ENCODE assay signal across 15 mouse cellular contexts in genomic region chr10:28087341-28087740, GRCm38 (mm10). TPM values are rescaled to one million over a fixed set of nuclear protein-coding genes. Genes with fewer than 3 reads are reported as not detected.
DNase-seq lines count a peak whose midpoint lies in the region; ATAC-seq lines count a peak whose summit lies in the region.
"Had no signal": no experiment of that assay in that cellular context is flagged by ENCODE, and none has a peak within 500 bp of the region (broad histone marks: within the 10 kb centered on the region; RNA-seq: fewer than 3 reads in every experiment).

No protein-coding gene starts in this region.

- H3K4me1 ChIP-seq in lung, embryonic 16.5 days (replicated peaks; ENCODE audit: control insufficient read depth, insufficient read depth, low read length) = no peaks in the 10 kb centered on the region
- H3K4me1 ChIP-seq: embryonic facial prominence, embryonic 15.5 days; lung, embryonic 15.5 days had no signal

- H3K36me3 ChIP-seq in lung, embryonic 16.5 days (ENCODE audit: control insufficient read depth, insufficient read depth, low read length) = no peaks in the 10 kb centered on the region
- H3K36me3 ChIP-seq: embryonic facial prominence, embryonic 15.5 days; lung, embryonic 15.5 days; neural tube, embryonic 13.5 days had no signal

- 50% methylated on average over 6 of the region's 6 CpGs for WGBS in lung, embryonic 16.5 days

- H3K27ac ChIP-seq in lung, embryonic 16.5 days (ENCODE audit: low read length) = no peak overlapping the region
- H3K27ac ChIP-seq: embryonic facial prominence, embryonic 15.5 days; hindbrain, postnatal 0 days; lung, embryonic 15.5 days; neural tube, embryonic 13.5 days had no signal

- no peak overlapping the region for H3K4me2 ChIP-seq in lung, embryonic 16.5 days (ENCODE audit: low read depth, low read length)
- H3K4me2 ChIP-seq: embryonic facial prominence, embryonic 15.5 days; lung, embryonic 15.5 days; neural tube, embryonic 13.5 days had no signal

- H3K9ac ChIP-seq in lung, embryonic 16.5 days (ENCODE audit: low read length) = no peak overlapping the region
- H3K9ac ChIP-seq: embryonic facial prominence, embryonic 15.5 days; lung, embryonic 15.5 days; neural tube, embryonic 13.5 days had no signal

- peak; percentile 7 for DNase-seq in adrenal gland, postnatal 10 days
- DNase-seq in adrenal gland, adult 18-20 months (ENCODE audit: low spot score in 2 of 2) = no peak
- no peak for DNase-seq in lung, postnatal 14 days
- DNase-seq in kidney, postnatal 14 days = peak; percentile 30
- DNase-seq in layer of hippocampus, postnatal 36 days = no peak
- DNase-seq in layer of hippocampus, postnatal 10 days (ENCODE audit: low spot score in 2 of 2) = no peak
- DNase-seq in retina, postnatal 1 day = no peak
- DNase-seq: B cell, adult 2 months had no signal

- no peak overlapping the region for H3K4me3 ChIP-seq in lung, embryonic 16.5 days (ENCODE audit: low read length)
- H3K4me3 ChIP-seq: embryonic facial prominence, embryonic 15.5 days; lung, embryonic 15.5 days; neural tube, embryonic 13.5 days had no signal

- no peaks in the 10 kb centered on the region for H3K9me3 ChIP-seq in lung, embryonic 16.5 days (ENCODE audit: control insufficient read depth, low read length)
- H3K9me3 ChIP-seq: embryonic facial prominence, embryonic 15.5 days; lung, embryonic 15.5 days; neural tube, embryonic 13.5 days had no signal

- peak; percentile 41; the same call in 1 of the 2 replicates for ATAC-seq in lung, embryonic 16.5 days (ENCODE audit: low read depth)
- ATAC-seq: forebrain, embryonic 16.5 days; hindbrain, postnatal 0 days; midbrain, embryonic 16.5 days had no signal

- no peaks in the 10 kb centered on the region for H3K27me3 ChIP-seq in lung, embryonic 16.5 days (ENCODE audit: control insufficient read depth, insufficient read depth, low read depth, low read length)
- H3K27me3 ChIP-seq: embryonic facial prominence, embryonic 15.5 days; lung, embryonic 15.5 days; neural tube, embryonic 13.5 days had no signal

RNA-seq across cellular contexts. Expression of gene Ptprk, which starts 12.7 kb away (rescaled TPM):
- 10 to 100 TPM; 21.8 to 24.1 TPM for total RNA-seq in adrenal gland, postnatal 10 days (2021)
- total RNA-seq in adrenal gland, adult 18-20 months (2021) = 10 to 100 TPM in 1 of 2 experiments, 1 to 10 TPM in 1; 7.6 to 13.8 TPM
- polyA plus RNA-seq in lung, embryonic 16.5 days (2015; fragmentation: Nextera tagmentation; extraction: Ambion mirVana) = 44.6 and 50.2 TPM in 2 replicates
- 10 to 100 TPM; 54.3 to 56.2 TPM for total RNA-seq in layer of hippocampus, postnatal 36 days (2021)
- total RNA-seq in layer of hippocampus, postnatal 10 days (2021) = 10 to 100 TPM; 53.6 to 56.5 TPM

Comparison
In these comparisons a context has a peak if more than half of its experiments do, and no peak if none do; other contexts are left out.
1. DNase-seq: peak in adrenal gland, postnatal 10 days (single experiment) and kidney, postnatal 14 days (single experiment); none in adrenal gland, adult 18-20 months (0 of 2), lung, postnatal 14 days (single experiment), layer of hippocampus, postnatal 36 days (0 of 2), layer of hippocampus, postnatal 10 days (0 of 2) and retina, postnatal 1 day (single experiment).